Mouse (Mus musculus) limb, embryonic 14.5 days (tissue): Measurements from ENCODE around the gene Shisa9. TPM values are rescaled to one million over a fixed set of nuclear protein-coding genes. Genes with fewer than 3 reads are reported as not detected.

Source experiments
- ATAC-seq: fragments of 200-750 bp; cut with Nextera tagmentation; 2 replicates; pipeline ENCODE4 v1.8.0; 2017; ENCODE audit warnings: low read depth, moderate number of reproducible peaks, moderate TSS enrichment; ENCODE audit not compliant: low FRiP score
- DNase-seq: peaks from one replicate; pipeline ENCODE4 v3.0.0-alpha.2; 2015; ENCODE audit warnings: low spot score
- H3K27ac ChIP-seq: fragments of 300-500 bp; sonication (generic); replicated peaks from 2 replicates; pipeline ENCODE4 v1.5.1; 2014; ENCODE audit warnings: low read depth, mild to moderate bottlenecking, low read length, moderate library complexity, mixed read lengths
- H3K27me3 ChIP-seq: fragments of 300-500 bp; sonication (generic); 2 replicates; pipeline ENCODE4 v1.6.1; 2014; ENCODE audit warnings: low read length, mixed read lengths; ENCODE audit not compliant: control insufficient read depth, insufficient read depth
- H3K36me3 ChIP-seq: fragments of 300-500 bp; sonication (generic); 2 replicates; pipeline ENCODE4 v1.6.1; 2014; ENCODE audit warnings: mild to moderate bottlenecking, low read length, moderate library complexity, mixed read lengths; ENCODE audit not compliant: control insufficient read depth, insufficient read depth
- H3K4me1 ChIP-seq: fragments of 300-500 bp; sonication (generic); 2 replicates; pipeline ENCODE4 v1.6.1; 2014; ENCODE audit warnings: antibody characterized with exemption, low read length, mixed read lengths; ENCODE audit not compliant: control insufficient read depth, insufficient read depth
- H3K4me2 ChIP-seq: fragments of 300-500 bp; sonication (generic); replicated peaks from 2 replicates; pipeline ENCODE4 v1.6.1; 2014; ENCODE audit warnings: low read depth, mild to moderate bottlenecking, low read length, moderate library complexity; ENCODE audit not compliant: severe bottlenecking
- H3K4me3 ChIP-seq: fragments of 300-500 bp; sonication (generic); replicated peaks from 2 replicates; pipeline ENCODE4 v1.5.1; 2014; ENCODE audit warnings: low read length
- H3K9ac ChIP-seq: fragments of 300-500 bp; sonication (generic); 2 replicates; pipeline ENCODE4 v1.6.1; 2014; ENCODE audit warnings: mild to moderate bottlenecking, low read depth, low read length, moderate library complexity; ENCODE audit not compliant: severe bottlenecking
- H3K9me3 ChIP-seq: fragments of 300-500 bp; sonication (generic); 2 replicates; pipeline ENCODE4 v1.6.1; 2016; ENCODE audit warnings: low read length; ENCODE audit not compliant: control insufficient read depth
- POLR2A ChIP-seq: fragments of 200-500 bp; IDR thresholded peaks from 2 replicates; pipeline ENCODE4 v1.8.0; 2012; ENCODE audit warnings: inconsistent platforms, mild to moderate bottlenecking, moderate library complexity, borderline replicate concordance; ENCODE audit not compliant: insufficient read depth, insufficient read length; ENCODE audit errors: extremely low read depth
- WGBS: fragments of 180-500 bp; shearing (Covaris S2); extraction: QIAGEN DNeasy Blood & Tissue Kit; methylation state at CpG from one replicate; pipeline ENCODE4 v1.1.7; 2014; 5-methylcytosine and 5-hydroxymethylcytosine counted together
- polyA plus RNA-seq, 2 experiments: library from polyadenylated mRNA; depleted of rRNA in 1 of 2; stranded (reverse) in 1 of 2; unstranded in 1 of 2; fragments of >200 nt; fragmentation: Nextera tagmentation in 1 of 2; extraction: Ambion mirVana in 1 of 2; gene quantifications; 2 replicates each; pipeline versions ENCODE4 v1.2.1 to v1.2.3; 2012 to 2014

The Shisa9 gene
- polyA plus RNA-seq, 2 experiments, result 1.8 to 2.4 TPM

GRCm38 (mm10) chr16:12017921-12018618 lies 34.2 kb downstream of the Shisa9 start:
- Histone ChIP-seq H3K9me3 (no peaks in the 10 kb centered on the region), H3K27me3 (no peaks in the 10 kb centered on the region), H3K4me3 (no peak overlapping the region), H3K4me1 (no peaks in the 10 kb centered on the region), H3K36me3 (no peaks in the 10 kb centered on the region), H3K27ac (no peak overlapping the region), H3K4me2 (no peak overlapping the region), H3K9ac (no peak overlapping the region)
- ATAC-seq (no peak), DNase-seq (no peak)
- 80% methylated on average over 4 of the region's 4 CpGs for WGBS
- TF ChIP-seq POLR2A, result no peak

- no peaks in the 10 kb centered on the region for H3K9me3 ChIP-seq
- no peak overlapping the region for H3K4me3 ChIP-seq
- H3K4me2 ChIP-seq, result no peak overlapping the region
- no peak for DNase-seq
- H3K27me3 ChIP-seq, result no peaks in the 10 kb centered on the region
- WGBS, result 78% methylated on average over 1 of the region's 1 CpGs
- H3K4me1 ChIP-seq, result no peaks in the 10 kb centered on the region
- TF ChIP-seq POLR2A, result no peak
- no peaks in the 10 kb centered on the region for H3K36me3 ChIP-seq
- no peak for ATAC-seq
- no peak overlapping the region for H3K9ac ChIP-seq
- H3K27ac ChIP-seq, result no peak overlapping the region
These were observed 36.3 kb downstream of the Shisa9 start for GRCm38 (mm10) chr16:12020103-12020755.

GRCm38 (mm10) chr16:12032441-12032840 lies 48.5 kb downstream of the Shisa9 start:
- Histone ChIP-seq H3K9me3 (no peaks in the 10 kb centered on the region), H3K27ac (no peak overlapping the region), H3K9ac (no peak overlapping the region), H3K27me3 (no peaks in the 10 kb centered on the region), H3K4me1 (no peaks in the 10 kb centered on the region), H3K4me2 (no peak overlapping the region), H3K36me3 (no peaks in the 10 kb centered on the region), H3K4me3 (no peak overlapping the region)
- 81% methylated on average over 1 of the region's 1 CpGs for WGBS
- DNase-seq (no peak), ATAC-seq (no peak)
- TF ChIP-seq POLR2A, result no peak

GRCm38 (mm10) chr16:12034868-12035267 lies 51.0 kb downstream of the Shisa9 start:
- no peak for TF ChIP-seq POLR2A
- Histone ChIP-seq H3K4me1 (no peaks in the 10 kb centered on the region), H3K36me3 (no peaks in the 10 kb centered on the region), H3K9ac (no peak overlapping the region), H3K27me3 (no peaks in the 10 kb centered on the region), H3K4me2 (no peak overlapping the region), H3K9me3 (no peaks in the 10 kb centered on the region), H3K4me3 (no peak overlapping the region), H3K27ac (no peak overlapping the region)
- ATAC-seq (no peak), DNase-seq (no peak)
- WGBS, result 79% methylated on average over 2 of the region's 2 CpGs

GRCm38 (mm10) chr16:12035626-12036025 lies 51.7 kb downstream of the Shisa9 start:
- no peak overlapping the region for H3K4me2 ChIP-seq
- DNase-seq, result no peak
- H3K27me3 ChIP-seq, result no peaks in the 10 kb centered on the region
- ATAC-seq, result no peak
- no peaks in the 10 kb centered on the region for H3K36me3 ChIP-seq
- no peaks in the 10 kb centered on the region for H3K9me3 ChIP-seq
- 66% methylated on average over 3 of the region's 3 CpGs for WGBS
- H3K9ac ChIP-seq, result no peak overlapping the region
- H3K27ac ChIP-seq, result no peak overlapping the region
- no peak overlapping the region for H3K4me3 ChIP-seq
- H3K4me1 ChIP-seq, result no peaks in the 10 kb centered on the region
- TF ChIP-seq POLR2A, result no peak
